Mouse (Mus musculus): ENCODE data around the gene Vmn1r219. TPM values are rescaled to one million over a fixed set of nuclear protein-coding genes. Genes with fewer than 3 reads are reported as not detected.
"Not testable (repeated sequence)": the region's sequence is repeated elsewhere in the genome, so short reads cannot be mapped to it uniquely, and the experiment has no call there.

Vmn1r219 gene
- not detected in 2 replicates for polyA plus RNA-seq (2016; fragmentation: Nextera tagmentation; extraction: Ambion mirVana)

DNA sequence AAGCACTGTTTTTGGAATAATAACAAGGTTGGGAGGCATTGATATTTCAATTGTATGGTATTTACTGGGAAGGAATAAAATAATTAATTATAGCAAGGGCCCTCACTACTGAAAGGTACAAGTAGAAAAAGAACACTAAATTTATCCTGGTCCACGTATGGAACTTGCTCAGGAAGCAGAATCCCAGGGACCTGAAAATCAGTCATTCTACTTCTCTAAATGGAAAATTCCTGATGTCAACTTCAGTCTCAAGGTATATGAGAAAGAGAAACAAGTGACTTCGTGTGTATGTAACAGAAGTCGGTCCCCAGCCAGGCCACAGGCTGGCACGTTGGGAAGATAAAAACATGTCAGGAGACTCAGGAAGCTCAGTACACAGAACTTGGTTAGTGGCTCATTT lies at the start of gene Vmn1r219:
Gene Vmn1r219 (plus strand): TSS at position 301 of the 400 bp plus-strand sequence.
- Histone ChIP-seq H3K27ac (no peak within 1 kb of the TSS), H3K9ac (no peak within 1 kb of the TSS), H3K36me3 (no peaks in the 10 kb centered on the region), H3K4me1 (no peaks in the 10 kb centered on the region), H3K9me3 (replicated peaks) (no peaks in the 10 kb centered on the region), H3K4me2 (no peak within 1 kb of the TSS), H3K4me3 (no peak within 1 kb of the TSS), H3K27me3 (replicated peaks) (no peaks in the 10 kb centered on the region)
- no peak for ATAC-seq
- 49% methylated on average over 4 of the region's 4 CpGs for WGBS (ENCODE audit: insufficient replicate concordance)

DNA sequence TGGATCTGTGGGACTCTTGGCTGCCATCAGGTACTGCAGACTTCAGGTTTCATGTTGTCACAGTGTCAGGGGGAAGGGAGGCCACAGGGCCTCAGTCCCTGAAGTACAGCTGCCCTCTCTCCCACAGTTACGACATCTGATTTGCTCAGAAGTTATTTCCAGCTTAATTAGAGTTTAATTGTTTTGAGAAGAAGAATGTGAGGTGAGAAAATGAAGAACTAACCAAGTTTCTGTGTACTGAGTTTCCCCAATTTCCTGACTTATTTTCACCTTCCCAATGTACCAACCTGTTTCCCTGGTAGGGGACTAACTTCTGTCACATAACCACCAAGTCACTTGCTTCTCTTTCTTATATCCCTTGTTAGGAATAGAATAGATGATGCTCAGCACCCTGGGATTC lies 41.0 kb upstream of the Vmn1r219 start, which contains the start of gene Vmn1r217:
Gene Vmn1r217 (minus strand): TSS at position 101 of the 400 bp plus-strand sequence.
- 68% methylated on average over 1 of the region's 1 CpGs for WGBS (ENCODE audit: insufficient replicate concordance)
- H3K27me3 ChIP-seq (replicated peaks), result not testable (repeated sequence)

DNA sequence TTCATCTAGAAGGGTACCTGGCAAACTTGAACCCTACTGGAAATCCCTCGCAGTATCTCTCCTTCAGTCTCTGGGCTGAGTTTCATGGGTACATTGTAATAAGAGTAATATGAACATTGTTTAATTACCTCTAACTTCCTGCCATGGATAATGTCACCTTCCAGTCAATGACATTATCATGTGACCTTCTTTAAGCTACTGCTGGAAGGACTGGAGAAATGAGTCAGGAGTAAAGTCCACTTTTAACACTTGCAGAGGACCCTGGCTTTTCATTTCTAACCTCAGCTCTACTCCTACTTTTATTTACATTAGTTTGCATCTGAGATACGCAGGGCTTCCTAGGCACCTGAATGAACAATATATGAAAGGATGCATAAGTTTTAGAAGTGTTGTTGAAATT lies 38.5 kb upstream of the Vmn1r219 start:
- WGBS (ENCODE audit: insufficient replicate concordance), result 64% methylated on average over 2 of the region's 2 CpGs
- Histone ChIP-seq H3K4me2 (no peak overlapping the region), H3K27ac (no peak overlapping the region), H3K4me3 (no peak overlapping the region), H3K9me3 (replicated peaks) (no peaks in the 10 kb centered on the region), H3K4me1 (no peaks in the 10 kb centered on the region), H3K36me3 (no peaks in the 10 kb centered on the region), H3K27me3 (replicated peaks) (no peaks in the 10 kb centered on the region), H3K9ac (no peak overlapping the region)
- no peak for ATAC-seq

More for the DNA sequence above, 41.0 kb upstream of the Vmn1r219 start, which contains the start of gene Vmn1r217:
- ATAC-seq; H3K9ac ChIP-seq; H3K27ac ChIP-seq; H3K4me1 ChIP-seq; H3K9me3 ChIP-seq (replicated peaks); H3K4me2 ChIP-seq; H3K36me3 ChIP-seq; H3K4me3 ChIP-seq: not testable (repeated sequence)

DNA sequence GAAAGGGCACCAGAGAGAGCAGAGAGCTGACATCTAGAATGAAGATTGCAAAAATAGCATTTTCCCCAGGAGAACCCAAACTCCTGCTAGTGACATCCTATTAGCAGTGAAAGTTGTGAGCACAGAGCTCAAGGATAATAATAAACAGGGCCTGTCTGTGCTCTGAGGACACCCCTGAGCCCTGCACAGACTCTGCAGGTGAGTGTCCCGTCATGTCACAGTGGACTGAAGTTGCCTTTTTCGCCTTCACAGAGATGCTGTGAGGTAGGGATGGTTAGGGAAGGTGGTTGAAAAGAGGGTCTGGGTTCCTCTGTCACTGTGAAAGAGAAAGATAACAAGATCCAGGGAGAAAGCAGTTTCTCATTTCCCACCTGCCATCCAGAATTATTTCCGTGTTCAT lies 26.0 kb upstream of the Vmn1r219 start, which contains the start of gene Vmn1r218:
Gene Vmn1r218 (plus strand): TSS at position 57 of the 400 bp plus-strand sequence.
- Histone ChIP-seq H3K9ac (no peak within 1 kb of the TSS), H3K27ac (no peak within 1 kb of the TSS), H3K36me3 (no peaks in the 10 kb centered on the region), H3K9me3 (replicated peaks) (no peaks in the 10 kb centered on the region), H3K4me3 (no peak within 1 kb of the TSS), H3K4me1 (no peaks in the 10 kb centered on the region), H3K27me3 (replicated peaks) (no peaks in the 10 kb centered on the region), H3K4me2 (no peak within 1 kb of the TSS)
- WGBS (ENCODE audit: insufficient replicate concordance), result 46% methylated on average over 3 of the region's 3 CpGs
- ATAC-seq, result no peak

DNA sequence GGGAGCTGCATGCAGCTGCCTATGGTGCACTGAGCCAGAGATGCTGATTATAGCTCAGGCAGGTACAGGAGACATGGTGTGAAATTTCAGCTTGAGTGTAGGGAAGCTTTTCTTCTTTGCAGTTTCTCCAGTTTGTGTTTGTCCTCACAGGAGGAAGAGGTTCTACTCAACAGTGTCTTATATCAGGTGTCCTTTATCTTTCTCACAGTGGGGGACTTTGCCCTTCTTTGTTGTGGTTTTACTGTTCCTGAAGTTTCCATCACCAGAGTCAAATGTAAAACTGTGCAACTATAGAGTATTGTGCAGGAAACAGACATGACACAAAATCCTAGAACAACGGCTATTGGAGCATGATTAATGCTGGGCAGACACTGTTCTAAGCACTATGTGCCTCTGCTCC lies 25.6 kb upstream of the Vmn1r219 start:
- no peak overlapping the region for H3K4me2 ChIP-seq
- H3K9ac ChIP-seq, result no peak overlapping the region
- no peaks in the 10 kb centered on the region for H3K27me3 ChIP-seq (replicated peaks)
- no peaks in the 10 kb centered on the region for H3K4me1 ChIP-seq
- no peak for ATAC-seq
- no peak overlapping the region for H3K4me3 ChIP-seq
- no peak overlapping the region for H3K27ac ChIP-seq
- H3K36me3 ChIP-seq, result no peaks in the 10 kb centered on the region
- no peaks in the 10 kb centered on the region for H3K9me3 ChIP-seq (replicated peaks)
- WGBS (ENCODE audit: insufficient replicate concordance), result 61% methylated on average over 1 of the region's 1 CpGs

DNA sequence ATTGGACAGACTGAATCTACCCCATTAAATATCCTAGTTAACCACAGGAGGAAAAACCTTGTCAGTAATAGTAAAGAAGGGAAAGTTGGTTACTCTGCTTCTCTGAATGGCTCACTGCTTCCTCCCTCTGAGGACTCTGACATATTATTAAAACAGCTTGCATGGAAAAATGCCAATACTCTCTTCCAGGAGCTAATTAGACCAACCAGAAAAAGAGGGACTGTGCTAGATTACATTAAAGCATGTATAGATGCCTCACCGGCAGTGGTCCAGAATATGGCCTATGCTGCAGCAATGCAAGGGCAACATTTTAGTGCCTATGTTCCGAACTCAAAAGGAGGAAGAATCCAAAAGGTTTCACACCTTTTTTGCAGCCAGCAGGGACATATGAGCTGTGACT lies 20.2 kb upstream of the Vmn1r219 start:
- H3K9ac ChIP-seq, result no peak overlapping the region
- no peaks in the 10 kb centered on the region for H3K27me3 ChIP-seq (replicated peaks)
- H3K27ac ChIP-seq, result no peak overlapping the region
- H3K9me3 ChIP-seq (replicated peaks), result no peaks in the 10 kb centered on the region
- WGBS (ENCODE audit: insufficient replicate concordance), result 81% methylated on average over 2 of the region's 2 CpGs
- no peak overlapping the region for H3K4me3 ChIP-seq
- H3K4me2 ChIP-seq, result no peak overlapping the region
- H3K4me1 ChIP-seq, result no peaks in the 10 kb centered on the region
- no peak for ATAC-seq
- no peaks in the 10 kb centered on the region for H3K36me3 ChIP-seq

DNA sequence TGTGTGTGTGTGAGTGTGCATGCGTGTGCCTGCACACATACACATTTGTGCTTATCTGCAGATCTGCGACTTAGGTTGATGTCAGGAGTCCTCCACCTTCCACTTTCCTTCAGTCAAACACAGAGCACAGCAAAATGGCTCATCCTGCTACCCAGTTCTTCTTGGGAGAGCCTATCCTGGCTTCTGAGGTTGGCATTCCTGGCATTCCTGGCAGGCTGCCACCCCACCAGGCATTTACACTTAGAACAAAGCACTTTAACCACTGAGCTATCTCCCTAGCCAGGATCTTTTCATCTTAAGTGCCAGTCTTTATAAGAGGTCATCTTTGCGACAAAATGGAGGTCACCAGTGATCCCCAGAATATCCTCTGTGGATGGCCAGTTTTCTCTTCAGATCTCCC lies 1.3 kb upstream of the Vmn1r219 start:
- Histone ChIP-seq H3K27me3 (replicated peaks) (no peaks in the 10 kb centered on the region), H3K36me3 (no peaks in the 10 kb centered on the region), H3K9ac (no peak overlapping the region), H3K9me3 (replicated peaks) (no peaks in the 10 kb centered on the region), H3K4me1 (no peaks in the 10 kb centered on the region), H3K4me2 (no peak overlapping the region), H3K4me3 (no peak overlapping the region), H3K27ac (no peak overlapping the region)
- no peak for ATAC-seq
- 41% methylated on average over 3 of the region's 3 CpGs for WGBS (ENCODE audit: insufficient replicate concordance)

DNA sequence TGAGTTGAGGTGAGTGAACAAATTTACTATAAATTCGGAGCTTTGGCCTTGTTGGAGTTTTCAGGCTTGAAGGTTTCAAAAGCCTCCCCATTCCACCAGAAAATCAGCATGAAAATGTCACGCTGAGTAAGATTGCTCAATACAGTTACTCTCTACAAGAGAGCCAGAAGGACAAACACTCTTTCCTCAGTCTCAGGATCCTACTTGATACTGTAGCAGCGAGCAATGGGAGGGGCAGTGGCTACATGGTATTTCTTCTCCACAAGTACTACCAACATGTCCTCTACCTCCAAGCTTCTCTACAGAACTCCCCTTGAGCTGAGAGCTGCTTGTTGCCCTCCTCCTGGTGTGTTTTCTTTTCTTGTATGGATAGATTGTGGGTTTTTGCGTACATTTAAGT lies 7.4 kb downstream of the Vmn1r219 start:
- ATAC-seq; H3K27me3 ChIP-seq (replicated peaks); H3K9me3 ChIP-seq (replicated peaks); H3K4me1 ChIP-seq; H3K27ac ChIP-seq; H3K4me3 ChIP-seq; H3K36me3 ChIP-seq; H3K9ac ChIP-seq; H3K4me2 ChIP-seq: not testable (repeated sequence)
- 56% methylated on average over 4 of the region's 4 CpGs for WGBS (ENCODE audit: insufficient replicate concordance)

DNA sequence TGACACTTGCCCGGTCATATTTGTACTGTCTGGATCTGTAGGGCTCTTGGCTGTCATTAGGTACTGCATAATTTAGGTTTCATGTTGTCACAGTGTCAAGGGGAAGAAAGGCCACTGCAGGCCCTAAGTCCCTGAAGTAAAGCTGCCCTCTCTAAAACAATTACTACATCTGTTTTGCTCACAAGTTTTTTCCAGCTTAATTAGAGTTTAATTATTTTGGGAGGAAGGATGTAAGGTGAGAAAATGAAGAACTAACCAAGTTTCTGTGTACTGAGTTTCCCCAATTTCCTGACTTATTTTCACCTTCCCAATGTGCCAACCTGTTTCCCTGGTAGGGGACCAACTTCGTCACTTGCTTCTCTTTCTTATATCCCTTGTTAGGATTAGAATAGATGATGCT lies 28.8 kb downstream of the Vmn1r219 start, which contains the start of gene Vmn1r220:
Gene Vmn1r220 (minus strand): TSS at position 101 of the 400 bp plus-strand sequence.
- WGBS (ENCODE audit: insufficient replicate concordance), result 49% methylated on average over 2 of the region's 2 CpGs
- Histone ChIP-seq H3K4me1 (no peaks in the 10 kb centered on the region), H3K4me2 (no peak within 1 kb of the TSS), H3K27me3 (replicated peaks) (no peaks in the 10 kb centered on the region), H3K36me3 (no peaks in the 10 kb centered on the region), H3K27ac (no peak within 1 kb of the TSS), H3K9ac (no peak within 1 kb of the TSS), H3K9me3 (replicated peaks) (no peaks in the 10 kb centered on the region), H3K4me3 (no peak within 1 kb of the TSS)
- no peak for ATAC-seq

DNA sequence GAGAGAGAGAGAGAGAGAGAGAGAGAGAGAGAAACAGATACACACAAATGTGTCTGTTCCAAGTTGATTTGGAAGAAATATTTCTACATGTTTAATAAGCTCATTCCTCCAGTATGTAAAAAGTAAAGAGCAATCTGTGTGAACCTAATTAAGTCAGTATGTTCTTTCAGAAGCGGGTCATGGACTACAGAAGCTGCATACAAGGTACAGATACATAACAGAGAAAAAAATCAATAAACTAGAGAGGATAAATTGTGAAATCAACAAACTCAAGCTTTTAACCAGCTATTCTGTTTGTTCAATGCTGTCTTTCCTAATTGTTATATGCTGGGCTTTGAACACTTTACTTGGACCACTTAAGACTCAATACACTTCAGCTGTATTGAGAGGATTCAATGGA lies 44.8 kb downstream of the Vmn1r219 start:
- not testable (repeated sequence) for H3K36me3 ChIP-seq; H3K9me3 ChIP-seq (replicated peaks); H3K27me3 ChIP-seq (replicated peaks); ATAC-seq; H3K9ac ChIP-seq; H3K27ac ChIP-seq; H3K4me1 ChIP-seq; H3K4me2 ChIP-seq; H3K4me3 ChIP-seq
- 37% methylated on average over 1 of the region's 1 CpGs for WGBS (ENCODE audit: insufficient replicate concordance)

DNA sequence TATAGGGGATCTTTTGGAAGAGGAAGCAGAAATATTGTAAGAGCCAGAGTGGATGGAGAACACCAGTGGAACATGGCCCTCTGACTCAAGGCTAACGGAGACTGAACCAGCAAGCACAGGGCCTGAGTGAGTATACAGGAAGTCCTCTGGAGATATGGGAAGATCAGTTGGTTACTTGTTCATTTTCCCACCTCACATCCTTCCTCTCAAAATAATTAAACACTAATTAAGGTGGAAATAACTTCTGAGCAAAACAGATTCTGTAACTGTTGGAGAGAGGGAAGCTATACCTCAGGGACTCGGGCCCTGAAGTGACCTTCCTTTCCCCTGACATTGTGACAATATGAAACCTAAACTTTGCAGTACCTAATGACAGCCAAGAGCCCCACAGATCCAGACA lies 54.7 kb downstream of the Vmn1r219 start, which contains the start of gene Vmn1r221:
Gene Vmn1r221 (plus strand): TSS at position 301 of the 400 bp plus-strand sequence.
- not testable (repeated sequence) for H3K27ac ChIP-seq; H3K9me3 ChIP-seq (replicated peaks); H3K4me3 ChIP-seq; H3K9ac ChIP-seq; H3K27me3 ChIP-seq (replicated peaks); ATAC-seq; H3K4me1 ChIP-seq; H3K36me3 ChIP-seq; H3K4me2 ChIP-seq
- 56% methylated on average over 2 of the region's 2 CpGs for WGBS (ENCODE audit: insufficient replicate concordance)
